Mouse (Mus musculus) kidney, adult 2 months (tissue): Measurements from ENCODE around the gene Ugcg. TPM values are rescaled to one million over a fixed set of nuclear protein-coding genes. Genes with fewer than 3 reads are reported as not detected.

Source experiments
- DNase-seq: peaks from one replicate; pipeline ENCODE4 v3.0.0; 2021
- H3K27ac ChIP-seq: fragments of 200-500 bp; 2 replicates; pipeline ENCODE4 v1.5.1; 2012; ENCODE audit warnings: low read depth, low read length, control low read depth, inconsistent platforms; ENCODE audit not compliant: insufficient read depth
- H3K27me3 ChIP-seq: fragments of 200-500 bp; replicated peaks from 2 replicates; pipeline ENCODE4 v1.6.1; 2012; ENCODE audit warnings: mild to moderate bottlenecking, moderate library complexity, low read length, inconsistent platforms; ENCODE audit not compliant: control insufficient read depth, insufficient read depth
- H3K36me3 ChIP-seq: fragments of 200-500 bp; 2 replicates; pipeline ENCODE4 v1.6.1; 2012; ENCODE audit warnings: mild to moderate bottlenecking, moderate library complexity, low read length, inconsistent platforms; ENCODE audit not compliant: control insufficient read depth, insufficient read depth
- H3K4me1 ChIP-seq: fragments of 200-500 bp; 2 replicates; pipeline ENCODE4 v1.6.1; 2011; ENCODE audit warnings: low read length; ENCODE audit not compliant: control insufficient read depth, insufficient read depth
- H3K4me3 ChIP-seq: fragments of 200-500 bp; 2 replicates; pipeline ENCODE4 v1.5.1; 2011; ENCODE audit warnings: mild to moderate bottlenecking, low read depth, low read length, control low read depth; ENCODE audit not compliant: insufficient read depth
- CTCF ChIP-seq: fragments of 200-500 bp; conservative IDR thresholded peaks from 2 replicates; pipeline ENCODE4 v1.5.1; 2011; ENCODE audit warnings: low read depth, mild to moderate bottlenecking, control low read depth, low read length, moderate library complexity, mixed read lengths; ENCODE audit not compliant: insufficient read depth, insufficient read length
- POLR2A ChIP-seq: fragments of 200-500 bp; IDR thresholded peaks from one replicate; pipeline ENCODE4 v1.6.1; 2011; ENCODE audit warnings: low read depth, low read length, control low read depth
- WGBS: fragments of 180-500 bp; shearing (Covaris S2); methylation state at CpG from one replicate; pipeline ENCODE4 v1.1.7; 2018; 5-methylcytosine and 5-hydroxymethylcytosine counted together
- polyA plus RNA-seq: library from polyadenylated mRNA; depleted of rRNA; stranded (reverse); fragments of >200 nt; gene quantifications from 2 replicates; pipeline ENCODE4 v1.2.3, GENCODE M21; 2012

Gene Ugcg
- polyA plus RNA-seq, 1 experiment: 11.6 TPM

- 55% methylated on average over 6 of the region's 6 CpGs for WGBS
- no peaks in the 10 kb centered on the region for H3K27me3 ChIP-seq
- no peak overlapping the region for H3K27ac ChIP-seq
Observed at GRCm38 (mm10) chr4:59175929-59176328, 13.1 kb upstream of the Ugcg start.

GRCm38 (mm10) chr4:59177566-59177965 lies 11.5 kb upstream of the Ugcg start:
- WGBS: 94% methylated on average over 2 of the region's 2 CpGs
- Histone ChIP-seq H3K27ac (no peak overlapping the region), H3K4me1 (no peaks in the 10 kb centered on the region), H3K36me3 (no peaks in the 10 kb centered on the region), H3K27me3 (no peaks in the 10 kb centered on the region), H3K4me3 (no peak overlapping the region)
- no peak for DNase-seq
- TF ChIP-seq CTCF (no peak), POLR2A (no peak)

More at GRCm38 (mm10) chr4:59175929-59176328, 13.1 kb upstream of the Ugcg start:
- Histone ChIP-seq H3K36me3 (no peaks in the 10 kb centered on the region), H3K4me1 (no peaks in the 10 kb centered on the region), H3K4me3 (no peak overlapping the region)
- no peak for DNase-seq
- TF ChIP-seq POLR2A: no peak

DNA sequence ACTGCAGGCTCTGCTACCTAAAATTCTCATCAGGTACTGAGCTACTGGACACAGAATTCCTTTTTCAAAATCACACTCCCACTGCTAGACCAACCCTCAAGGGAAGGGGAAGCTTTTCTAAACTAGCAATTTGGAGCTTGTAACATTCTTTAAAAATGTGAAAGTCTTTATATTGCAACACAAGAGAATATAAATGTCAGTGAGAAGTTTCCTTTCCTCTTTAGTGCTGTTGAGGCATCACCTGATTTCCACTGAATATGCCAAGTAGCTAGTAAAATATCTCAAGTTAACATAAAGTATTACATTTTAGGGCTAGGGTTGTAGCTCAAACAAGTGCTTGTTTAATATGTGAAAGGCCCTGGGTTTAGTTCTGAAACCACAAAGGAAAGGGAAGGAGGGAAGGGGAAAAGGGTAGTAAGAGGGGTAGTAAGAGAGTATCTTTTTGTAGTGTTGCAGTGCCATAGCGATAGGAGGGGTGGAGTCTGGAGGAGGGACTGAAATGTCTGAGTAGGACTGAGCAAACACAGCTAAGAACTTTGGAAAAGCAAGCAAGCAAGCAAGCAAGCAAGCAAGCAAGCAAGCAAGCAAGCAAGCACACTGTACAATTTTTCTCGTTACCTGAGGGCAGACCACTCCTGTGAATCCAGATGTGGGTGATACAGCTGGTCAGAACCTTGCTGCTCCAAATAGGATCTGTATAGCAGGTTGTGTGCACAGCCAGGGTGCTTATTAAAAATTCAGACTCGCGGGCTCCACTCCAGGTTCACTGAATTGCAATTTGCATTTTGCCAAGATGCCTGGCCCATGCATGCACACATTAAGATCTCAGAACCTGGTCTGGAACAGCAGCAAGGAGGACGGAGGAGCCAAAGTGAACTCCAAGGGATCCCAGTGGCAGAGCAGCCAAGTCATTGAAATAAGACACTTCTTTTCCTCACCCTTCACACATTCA lies 7.5 kb upstream of the Ugcg start:
- Histone ChIP-seq H3K4me3 (no peak overlapping the region), H3K27me3 (no peaks in the 10 kb centered on the region), H3K36me3 (no peaks in the 10 kb centered on the region), H3K27ac (no peak overlapping the region), H3K4me1 (no peaks in the 10 kb centered on the region)
- WGBS: 47% methylated on average over 5 of the region's 5 CpGs
- TF ChIP-seq CTCF (no peak), POLR2A (no peak)
- DNase-seq: no peak

DNA sequence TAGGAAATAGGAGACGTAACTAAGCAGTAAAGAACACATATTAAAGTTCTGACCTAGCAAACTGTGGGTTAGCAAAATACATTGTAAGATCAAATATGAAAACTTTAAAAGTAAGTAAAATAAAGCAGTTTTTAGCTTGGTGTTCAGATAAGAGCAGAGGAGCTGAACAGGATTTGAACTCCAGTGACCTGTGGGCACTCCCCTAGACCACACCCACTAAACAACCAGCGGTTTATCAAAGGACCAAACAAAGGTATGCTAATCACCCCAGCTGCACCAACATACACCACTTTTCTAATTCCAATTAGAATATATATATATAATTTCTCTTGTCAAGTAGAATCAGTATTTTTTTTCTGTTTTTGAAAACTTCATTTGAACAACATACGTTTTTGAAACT lies 3.4 kb upstream of the Ugcg start:
- H3K27ac ChIP-seq: no peak overlapping the region
- no peak overlapping the region for H3K4me3 ChIP-seq
- H3K27me3 ChIP-seq: no peaks in the 10 kb centered on the region
- no peaks in the 10 kb centered on the region for H3K36me3 ChIP-seq
- 77% methylated on average over 3 of the region's 3 CpGs for WGBS
- H3K4me1 ChIP-seq: 0 out of 2 replicates have a peak, but pooled peaks cover 3% of the 10 kb centered on the region
- no peak for DNase-seq
- TF ChIP-seq POLR2A: no peak
- TF ChIP-seq CTCF: no peak

- TF ChIP-seq CTCF (0 out of 2 replicates have a peak, but pooled peaks have one; percentile 19), POLR2A (no peak)
- H3K36me3 ChIP-seq: no peaks in the 10 kb centered on the region
- H3K4me3 ChIP-seq: no peak overlapping the region
- H3K27ac ChIP-seq: no peak overlapping the region
- 0 out of 2 replicates have a peak, but pooled peaks cover 3% of the 10 kb centered on the region for H3K4me1 ChIP-seq
- WGBS: 36% methylated on average over 3 of the region's 3 CpGs
- H3K27me3 ChIP-seq: no peaks in the 10 kb centered on the region
- DNase-seq: peak; percentile 56
Observed at GRCm38 (mm10) chr4:59187289-59187688, 1.8 kb upstream of the Ugcg start.

- Histone ChIP-seq H3K4me1 (0 out of 2 replicates have a peak, but pooled peaks cover 3% of the 10 kb centered on the region), H3K27me3 (no peaks in the 10 kb centered on the region), H3K27ac (peak overlapping the region; percentile 10; the same call in 1 of the 2 replicates), H3K4me3 (peak overlapping the region; percentile 97), H3K36me3 (no peaks in the 10 kb centered on the region)
- 28% methylated on average over 4 of the region's 4 CpGs for WGBS
- TF ChIP-seq POLR2A (no peak), CTCF (no peak)
- no peak for DNase-seq
Observed at GRCm38 (mm10) chr4:59188474-59188801, 619 bp upstream of the Ugcg start.

DNA sequence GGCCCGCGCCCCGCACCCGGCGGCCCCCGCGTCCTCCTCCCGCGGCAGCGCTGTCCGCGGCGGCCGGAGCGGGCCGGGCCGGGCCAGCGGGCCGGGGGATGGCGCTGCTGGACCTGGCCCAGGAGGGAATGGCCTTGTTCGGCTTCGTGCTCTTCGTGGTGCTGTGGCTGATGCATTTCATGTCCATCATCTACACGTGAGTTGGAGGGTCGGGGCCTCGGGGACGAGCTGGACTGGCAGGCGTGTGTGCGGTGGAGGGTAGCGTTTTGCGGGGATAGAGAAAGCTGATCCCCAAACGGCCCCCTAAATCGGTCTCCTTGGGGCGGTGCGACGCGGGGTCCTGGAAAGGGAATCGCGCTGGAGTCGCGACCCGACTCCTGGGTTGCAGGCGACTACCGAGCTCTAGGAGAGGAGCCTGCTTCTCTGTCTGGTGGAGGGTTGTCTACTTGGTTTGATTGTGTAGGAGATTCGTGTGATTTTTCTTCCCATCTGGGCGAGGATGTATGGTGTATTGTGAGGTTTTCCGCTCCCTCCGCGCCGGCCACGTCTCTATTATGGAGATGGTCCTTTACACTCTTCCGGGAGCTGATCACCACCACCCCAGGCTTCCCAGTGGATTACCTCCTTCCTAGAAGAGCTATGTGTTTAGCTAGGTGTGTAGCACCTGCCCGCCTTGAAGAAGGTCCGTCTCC lies 635 bp downstream of the Ugcg start:
- TF ChIP-seq POLR2A: no peak
- TF ChIP-seq CTCF: no peak
- whole genome bisulfite sequencing: 2% methylated on average over 51 of the region's 54 CpGs
- H3K27ac ChIP-seq: peak overlapping the region; percentile 21; the same call in 1 of the 2 replicates
- H3K27me3 ChIP-seq: no peaks in the 10 kb centered on the region
- DNase-seq: no peak
- peak overlapping the region; percentile 97 for H3K4me3 ChIP-seq
- 0 out of 2 replicates have a peak, but pooled peaks cover 3% of the 10 kb centered on the region for H3K4me1 ChIP-seq
- H3K36me3 ChIP-seq: no peaks in the 10 kb centered on the region
